ENCODE assay signal across 17 mouse cellular contexts in genomic region chr8:10882381-10882780, GRCm38 (mm10).
DNase-seq lines count a peak whose midpoint lies in the region; ATAC-seq lines count a peak whose summit lies in the region.
"Had no signal": no experiment of that assay in that cellular context is flagged by ENCODE, and none has a peak within 500 bp of the region (broad histone marks: within the 10 kb centered on the region; RNA-seq: fewer than 3 reads in every experiment).

No protein-coding gene starts in this region.

- 0 out of 2 replicates have a peak, but pooled peaks cover 2% of the 10 kb centered on the region for H3K27me3 ChIP-seq in limb, embryonic 15.5 days
- H3K27me3 ChIP-seq in limb, embryonic 10.5 days (ENCODE audit: low read depth, poor library complexity, severe bottlenecking), result peaks cover 20% of the 10 kb centered on the region; the same call in 1 of the 2 replicates
- H3K27me3 ChIP-seq: forebrain, embryonic 15.5 days; intestine, embryonic 15.5 days had no signal

- H3K4me3 ChIP-seq in limb, embryonic 15.5 days, result no peak overlapping the region
- no peak overlapping the region for H3K4me3 ChIP-seq in limb, embryonic 10.5 days
- H3K4me3 ChIP-seq: embryonic facial prominence, embryonic 13.5 days; forebrain, embryonic 15.5 days; intestine, embryonic 15.5 days had no signal

- no peak overlapping the region for H3K27ac ChIP-seq in limb, embryonic 15.5 days
- no peak overlapping the region for H3K27ac ChIP-seq in limb, embryonic 10.5 days
- H3K27ac ChIP-seq: embryonic facial prominence, embryonic 13.5 days; forebrain, embryonic 15.5 days; hindbrain, embryonic 14.5 days; intestine, embryonic 15.5 days; liver, embryonic 14.5 days had no signal

- peak; percentile 61 to 70 for DNase-seq in cerebellum, postnatal 14 days
- DNase-seq in cerebellum, postnatal 36 days, result no peak
- no peak for DNase-seq in limb, embryonic 10.5 days (ENCODE audit: low spot score)
- DNase-seq in testis, postnatal 14 days (ENCODE audit: low spot score), result peak; percentile 57
- DNase-seq in testis, postnatal 10 days (ENCODE audit: low spot score), result no peak
- peak; percentile 34 for DNase-seq in skeletal muscle tissue, adult 2 months (ENCODE audit: low read depth, low spot score)
- no peak for DNase-seq in frontal cortex, postnatal 14 days (ENCODE audit: low spot score in 2 of 2)
- DNase-seq: cerebellum, adult 8-10 months; kidney, adult 9 months; kidney, postnatal 25 days; thymus, postnatal 36 days had no signal

- H3K36me3 ChIP-seq in limb, embryonic 15.5 days, result no peaks in the 10 kb centered on the region
- no peaks in the 10 kb centered on the region for H3K36me3 ChIP-seq in limb, embryonic 10.5 days
- H3K36me3 ChIP-seq: embryonic facial prominence, embryonic 13.5 days; forebrain, embryonic 15.5 days; intestine, embryonic 15.5 days had no signal

- H3K4me1 ChIP-seq in limb, embryonic 15.5 days, result no peaks in the 10 kb centered on the region
- no peaks in the 10 kb centered on the region for H3K4me1 ChIP-seq in limb, embryonic 10.5 days

- no peak overlapping the region for H3K4me2 ChIP-seq in limb, embryonic 15.5 days
- H3K4me2 ChIP-seq: embryonic facial prominence, embryonic 13.5 days; forebrain, embryonic 15.5 days; hindbrain, embryonic 14.5 days; intestine, embryonic 15.5 days had no signal

- no peak overlapping the region for H3K9ac ChIP-seq in limb, embryonic 15.5 days
- H3K9ac ChIP-seq: embryonic facial prominence, embryonic 13.5 days; forebrain, embryonic 15.5 days; hindbrain, embryonic 14.5 days; intestine, embryonic 15.5 days; liver, embryonic 14.5 days had no signal

- 79% methylated on average over 5 of the region's 5 CpGs for WGBS in limb, embryonic 15.5 days
- 89% methylated on average over 5 of the region's 5 CpGs for WGBS in limb, embryonic 10.5 days

- no peaks in the 10 kb centered on the region for H3K9me3 ChIP-seq in limb, embryonic 15.5 days
- H3K9me3 ChIP-seq in limb, embryonic 10.5 days (replicated peaks), result no peaks in the 10 kb centered on the region
- H3K9me3 ChIP-seq: embryonic facial prominence, embryonic 13.5 days; forebrain, embryonic 15.5 days; intestine, embryonic 15.5 days had no signal

- 0 out of 2 replicates have a peak, but pooled peaks have one; percentile 14 for ATAC-seq in limb, embryonic 15.5 days (ENCODE audit: insufficient number of reproducible peaks, low FRiP score, low TSS enrichment, low read depth)
- ATAC-seq: forebrain, embryonic 15.5 days; intestine, embryonic 15.5 days had no signal

Comparison
In these comparisons a context has a peak if more than half of its experiments do, and no peak if none do; other contexts are left out.
1. DNase-seq: peak in cerebellum, postnatal 14 days (2 of 2), testis, postnatal 14 days (single experiment) and skeletal muscle tissue, adult 2 months (single experiment); none in cerebellum, postnatal 36 days (0 of 2), limb, embryonic 10.5 days (single experiment), testis, postnatal 10 days (single experiment) and frontal cortex, postnatal 14 days (0 of 2).